Mouse (Mus musculus) mouse trophoblast stem cell (cell line): ENCODE measurements around the gene Cd72.

Experiments
- in situ Hi-C, 2 experiments: fragments of 300-500 bp; cut with MseI, MboI; formaldehyde crosslinking; loops; 2 replicates in 1 of 2; 3 replicates in 1 of 2; pipeline ENCODE4 v1.15.1; 2025

The Cd72 gene

GRCm38 (mm10) chr4:43478906-43479832, 24.7 kb upstream of the Cd72 start:
- in situ Hi-C loops, result loop anchor here (5.0 kb wide), 1 partner anchor 37 kb away; the partner anchor contains the start of gene Tesk1 (in 2 of the 2)

GRCm38 (mm10) chr4:43478534-43478858, 24.1 kb upstream of the Cd72 start:
- in situ Hi-C loops, result loop anchor here (5.0 kb wide), 1 partner anchor 36 kb away; the partner anchor contains the start of gene Tesk1 (in 2 of the 2)

GRCm38 (mm10) chr4:43477857-43478533, 23.6 kb upstream of the Cd72 start:
- in situ Hi-C loops, result loop anchor here (5.0 kb wide), 1 partner anchor 36 kb away; the partner anchor contains the start of gene Tesk1 (in 2 of the 2)

GRCm38 (mm10) chr4:43476604-43477003, 22.2 kb upstream of the Cd72 start:
- in situ Hi-C loops, result loop anchor here (5.0 kb wide), 1 partner anchor 34 kb away; the partner anchor contains the start of gene Tesk1 (in 2 of the 2)

GRCm38 (mm10) chr4:43473636-43474035, 19.2 kb upstream of the Cd72 start:
- in situ Hi-C loops, result no loop called here

- in situ Hi-C loops, result no loop called here
These were observed 15.9 kb upstream of the Cd72 start for GRCm38 (mm10) chr4:43470301-43470700.

- in situ Hi-C loops, result no loop called here
These were observed 12.4 kb upstream of the Cd72 start for GRCm38 (mm10) chr4:43466872-43467271.

GRCm38 (mm10) chr4:43465935-43466334, 11.5 kb upstream of the Cd72 start:
- in situ Hi-C loops, result no loop called here

- in situ Hi-C loops, result no loop called here
These were observed 8.7 kb upstream of the Cd72 start for GRCm38 (mm10) chr4:43463102-43463501.

GRCm38 (mm10) chr4:43457124-43457523, 2.7 kb upstream of the Cd72 start:
- in situ Hi-C loops, result no loop called here

- in situ Hi-C loops, result no loop called here
These were observed 2.0 kb upstream of the Cd72 start for GRCm38 (mm10) chr4:43456470-43456869.

GRCm38 (mm10) chr4:43453413-43453812, 1.0 kb downstream of the Cd72 start:
- in situ Hi-C loops, result no loop called here

- in situ Hi-C loops, result no loop called here
These were observed 2.1 kb downstream of the Cd72 start for GRCm38 (mm10) chr4:43452315-43452714.

- in situ Hi-C loops, result no loop called here
These were observed 5.9 kb downstream of the Cd72 start for GRCm38 (mm10) chr4:43448554-43448953.

- in situ Hi-C loops, result no loop called here
These were observed 7.2 kb downstream of the Cd72 start for GRCm38 (mm10) chr4:43447251-43447650.

GRCm38 (mm10) chr4:43443511-43443910, 10.9 kb downstream of the Cd72 start:
- in situ Hi-C loops, result loop anchor here (5.0 kb wide), 1 partner anchor 34 kb away; no protein-coding TSS in a partner anchor

- in situ Hi-C loops, result loop anchor here (5.0 kb wide), 1 partner anchor 35 kb away; no protein-coding TSS in a partner anchor
These were observed 11.7 kb downstream of the Cd72 start for GRCm38 (mm10) chr4:43442456-43443361.

- in situ Hi-C loops, result loop anchor here (5.0 kb wide), 1 partner anchor 35 kb away; no protein-coding TSS in a partner anchor
These were observed 12.4 kb downstream of the Cd72 start for GRCm38 (mm10) chr4:43442044-43442443.

GRCm38 (mm10) chr4:43441639-43442038, 12.8 kb downstream of the Cd72 start, which contains the start of gene Tesk1:
TSS of gene Tesk1 (plus strand) at chr4:43441939.
- in situ Hi-C loops, result loop anchor here (5.0 kb wide), 1 partner anchor 36 kb away; no protein-coding TSS in a partner anchor

- in situ Hi-C loops, result no loop called here
These were observed 21.6 kb downstream of the Cd72 start for GRCm38 (mm10) chr4:43432832-43433231.

GRCm38 (mm10) chr4:43431690-43432089, 22.7 kb downstream of the Cd72 start:
- in situ Hi-C loops, result no loop called here
